Mouse (Mus musculus): ENCODE data around the gene Sh3bgrl2. TPM values are rescaled to one million over a fixed set of nuclear protein-coding genes. Genes with fewer than 3 reads are reported as not detected.

Sh3bgrl2 gene
- polyA plus RNA-seq, 1 experiment, result 3.0 TPM

- Histone ChIP-seq H3K27me3 (ENCODE audit: control insufficient read depth, insufficient read depth, low read length) (no peaks in the 10 kb centered on the region), H3K36me3 (ENCODE audit: control insufficient read depth, insufficient read depth, low read length) (no peaks in the 10 kb centered on the region), H3K4me1 (replicated peaks; ENCODE audit: control insufficient read depth, insufficient read depth, low read length) (no peaks in the 10 kb centered on the region; the same call in 1 of the 2 replicates), H3K4me3 (ENCODE audit: control insufficient read depth, insufficient read depth, low read length) (no peak overlapping the region), H3K27ac (ENCODE audit: control insufficient read depth, insufficient read depth, low read length) (no peak overlapping the region)
- no peak for DNase-seq
- TF ChIP-seq CTCF (IDR thresholded peaks at IDR 0.05; ENCODE audit: borderline replicate concordance, control insufficient read depth, extremely low read depth, insufficient read depth, low read length, poor library complexity) (no peak), POLR2A (IDR thresholded peaks at IDR 0.05; ENCODE audit: control insufficient read depth, extremely low read depth, insufficient read depth, low read length, poor library complexity) (no peak)
- 90% methylated on average over 5 of the region's 5 CpGs for WGBS
Observed at GRCm38 (mm10) chr9:83568125-83568524, 20.0 kb downstream of the Sh3bgrl2 start.

DNA sequence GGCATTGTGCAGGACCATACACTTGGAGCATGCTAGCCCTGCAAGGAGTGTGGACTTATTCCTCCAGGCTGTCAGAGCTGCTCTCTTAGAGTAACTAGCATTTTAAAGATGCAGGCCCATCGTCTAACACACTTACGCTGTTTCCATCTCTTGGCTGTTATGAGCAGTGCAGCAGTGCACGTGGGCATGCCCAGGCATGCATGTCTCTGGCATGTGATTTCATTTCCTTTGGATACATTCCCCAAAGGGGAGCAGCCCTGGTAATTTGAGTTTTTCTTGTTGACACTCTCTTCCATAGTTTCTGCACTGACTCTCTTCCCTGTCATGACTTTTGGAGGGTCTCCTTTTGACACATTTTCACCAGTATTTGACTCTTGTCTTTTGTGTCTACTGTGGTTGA lies 20.8 kb downstream of the Sh3bgrl2 start:
- Histone ChIP-seq H3K4me1 (replicated peaks; ENCODE audit: control insufficient read depth, insufficient read depth, low read length) (no peaks in the 10 kb centered on the region; the same call in 1 of the 2 replicates), H3K36me3 (ENCODE audit: control insufficient read depth, insufficient read depth, low read length) (no peaks in the 10 kb centered on the region), H3K4me3 (ENCODE audit: control insufficient read depth, insufficient read depth, low read length) (no peak overlapping the region), H3K27me3 (ENCODE audit: control insufficient read depth, insufficient read depth, low read length) (no peaks in the 10 kb centered on the region), H3K27ac (ENCODE audit: control insufficient read depth, insufficient read depth, low read length) (no peak overlapping the region)
- TF ChIP-seq POLR2A (IDR thresholded peaks at IDR 0.05; ENCODE audit: control insufficient read depth, extremely low read depth, insufficient read depth, low read length, poor library complexity), result no peak
- no peak for TF ChIP-seq CTCF (IDR thresholded peaks at IDR 0.05; ENCODE audit: borderline replicate concordance, control insufficient read depth, extremely low read depth, insufficient read depth, low read length, poor library complexity)
- WGBS, result 92% methylated on average over 3 of the region's 3 CpGs
- no peak for DNase-seq

- no peaks in the 10 kb centered on the region for H3K4me1 ChIP-seq (replicated peaks; ENCODE audit: control insufficient read depth, insufficient read depth, low read length)
- H3K36me3 ChIP-seq (ENCODE audit: control insufficient read depth, insufficient read depth, low read length), result no peaks in the 10 kb centered on the region
- H3K27me3 ChIP-seq (ENCODE audit: control insufficient read depth, insufficient read depth, low read length), result no peaks in the 10 kb centered on the region
- no peak overlapping the region for H3K27ac ChIP-seq (ENCODE audit: control insufficient read depth, insufficient read depth, low read length)
- TF ChIP-seq CTCF (IDR thresholded peaks at IDR 0.05; ENCODE audit: borderline replicate concordance, control insufficient read depth, extremely low read depth, insufficient read depth, low read length, poor library complexity), result no peak
- TF ChIP-seq POLR2A (IDR thresholded peaks at IDR 0.05; ENCODE audit: control insufficient read depth, extremely low read depth, insufficient read depth, low read length, poor library complexity), result no peak
- H3K4me3 ChIP-seq (ENCODE audit: control insufficient read depth, insufficient read depth, low read length), result no peak overlapping the region
- DNase-seq, result no peak
- WGBS, result 29% methylated on average over 7 of the region's 7 CpGs
Observed at GRCm38 (mm10) chr9:83569898-83570297, 21.8 kb downstream of the Sh3bgrl2 start.

DNA sequence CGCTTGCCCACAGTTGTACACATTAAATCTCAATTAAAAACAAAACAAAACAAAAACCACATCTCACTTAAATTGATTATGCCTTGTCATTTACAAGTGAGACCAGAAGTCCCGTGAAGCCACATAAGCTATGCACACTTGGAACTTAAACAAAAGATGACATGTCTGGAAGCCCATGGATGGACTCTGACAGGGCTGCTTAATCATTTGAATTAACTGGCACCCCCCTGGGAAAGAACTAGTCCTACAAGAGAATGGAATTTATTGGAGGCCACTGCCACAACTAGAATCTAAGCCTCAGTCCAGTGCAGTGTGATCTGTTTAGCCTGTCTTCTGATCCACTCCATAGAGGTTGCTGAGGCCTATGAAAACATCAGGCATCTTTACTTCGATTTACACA lies 23.2 kb downstream of the Sh3bgrl2 start:
- 91% methylated on average over 3 of the region's 3 CpGs for WGBS
- H3K27ac ChIP-seq (ENCODE audit: control insufficient read depth, insufficient read depth, low read length), result no peak overlapping the region
- no peak overlapping the region for H3K4me3 ChIP-seq (ENCODE audit: control insufficient read depth, insufficient read depth, low read length)
- no peaks in the 10 kb centered on the region for H3K4me1 ChIP-seq (replicated peaks; ENCODE audit: control insufficient read depth, insufficient read depth, low read length)
- TF ChIP-seq CTCF (IDR thresholded peaks at IDR 0.05; ENCODE audit: borderline replicate concordance, control insufficient read depth, extremely low read depth, insufficient read depth, low read length, poor library complexity) (no peak), POLR2A (IDR thresholded peaks at IDR 0.05; ENCODE audit: control insufficient read depth, extremely low read depth, insufficient read depth, low read length, poor library complexity) (no peak)
- H3K36me3 ChIP-seq (ENCODE audit: control insufficient read depth, insufficient read depth, low read length), result no peaks in the 10 kb centered on the region
- no peak for DNase-seq
- H3K27me3 ChIP-seq (ENCODE audit: control insufficient read depth, insufficient read depth, low read length), result no peaks in the 10 kb centered on the region

GRCm38 (mm10) chr9:83572326-83572725 lies 24.2 kb downstream of the Sh3bgrl2 start:
- DNase-seq, result no peak
- H3K27ac ChIP-seq (ENCODE audit: control insufficient read depth, insufficient read depth, low read length), result no peak overlapping the region; the same call in 1 of the 2 replicates
- H3K27me3 ChIP-seq (ENCODE audit: control insufficient read depth, insufficient read depth, low read length), result no peaks in the 10 kb centered on the region
- no peak overlapping the region for H3K4me3 ChIP-seq (ENCODE audit: control insufficient read depth, insufficient read depth, low read length)
- TF ChIP-seq CTCF (IDR thresholded peaks at IDR 0.05; ENCODE audit: borderline replicate concordance, control insufficient read depth, extremely low read depth, insufficient read depth, low read length, poor library complexity) (no peak), POLR2A (IDR thresholded peaks at IDR 0.05; ENCODE audit: control insufficient read depth, extremely low read depth, insufficient read depth, low read length, poor library complexity) (no peak)
- H3K36me3 ChIP-seq (ENCODE audit: control insufficient read depth, insufficient read depth, low read length), result no peaks in the 10 kb centered on the region
- no peaks in the 10 kb centered on the region for H3K4me1 ChIP-seq (replicated peaks; ENCODE audit: control insufficient read depth, insufficient read depth, low read length)
- 90% methylated on average over 2 of the region's 2 CpGs for WGBS

DNA sequence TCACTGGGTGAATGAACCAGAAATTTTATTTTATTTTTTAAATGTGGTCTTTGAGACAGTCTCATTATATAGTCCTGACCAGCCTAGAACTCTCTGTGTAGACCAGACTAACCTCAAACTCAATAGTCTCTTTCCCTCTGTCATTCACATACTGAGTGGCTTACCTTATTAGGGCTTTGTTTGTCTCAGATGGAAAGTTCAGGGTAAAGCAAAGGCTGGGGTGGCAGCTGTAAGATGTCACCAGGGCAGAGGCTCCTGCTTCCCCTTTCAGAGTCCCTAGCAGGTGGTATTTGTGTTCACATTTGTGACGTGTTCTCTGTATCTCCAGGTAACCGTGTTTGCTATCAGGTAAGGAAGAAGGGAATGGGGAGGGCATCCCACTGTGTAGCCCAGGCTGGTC lies 24.7 kb downstream of the Sh3bgrl2 start:
- no peak overlapping the region for H3K4me3 ChIP-seq (ENCODE audit: control insufficient read depth, insufficient read depth, low read length)
- TF ChIP-seq POLR2A (IDR thresholded peaks at IDR 0.05; ENCODE audit: control insufficient read depth, extremely low read depth, insufficient read depth, low read length, poor library complexity), result no peak
- no peak for TF ChIP-seq CTCF (IDR thresholded peaks at IDR 0.05; ENCODE audit: borderline replicate concordance, control insufficient read depth, extremely low read depth, insufficient read depth, low read length, poor library complexity)
- H3K27ac ChIP-seq (ENCODE audit: control insufficient read depth, insufficient read depth, low read length), result no peak overlapping the region
- H3K27me3 ChIP-seq (ENCODE audit: control insufficient read depth, insufficient read depth, low read length), result no peaks in the 10 kb centered on the region
- DNase-seq, result no peak
- H3K36me3 ChIP-seq (ENCODE audit: control insufficient read depth, insufficient read depth, low read length), result no peaks in the 10 kb centered on the region
- no peaks in the 10 kb centered on the region for H3K4me1 ChIP-seq (replicated peaks; ENCODE audit: control insufficient read depth, insufficient read depth, low read length)
- 39% methylated on average over 2 of the region's 2 CpGs for WGBS

DNA sequence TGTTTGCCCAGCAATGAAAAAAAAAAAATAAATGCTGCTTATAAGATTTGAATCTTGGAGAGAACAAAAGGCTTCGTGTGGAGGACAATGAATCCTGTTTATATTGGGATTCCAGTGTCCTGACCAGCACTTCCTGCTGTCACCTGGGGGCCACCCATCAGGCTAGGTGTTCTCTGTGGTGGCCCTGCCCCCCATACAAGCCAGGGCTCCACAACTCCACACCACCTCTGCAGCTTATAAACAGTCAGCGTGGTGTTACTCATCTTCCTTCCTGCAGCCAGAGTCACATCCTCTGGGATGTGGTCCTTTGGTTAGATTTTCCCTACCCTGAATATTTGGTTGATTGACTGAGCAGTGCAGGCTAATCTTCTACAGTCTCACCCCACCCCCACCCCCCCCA lies 25.5 kb downstream of the Sh3bgrl2 start:
- H3K27me3 ChIP-seq (ENCODE audit: control insufficient read depth, insufficient read depth, low read length), result no peaks in the 10 kb centered on the region
- no peaks in the 10 kb centered on the region for H3K4me1 ChIP-seq (replicated peaks; ENCODE audit: control insufficient read depth, insufficient read depth, low read length)
- DNase-seq, result no peak
- WGBS, result 88% methylated on average over 2 of the region's 2 CpGs
- H3K27ac ChIP-seq (ENCODE audit: control insufficient read depth, insufficient read depth, low read length), result no peak overlapping the region
- H3K36me3 ChIP-seq (ENCODE audit: control insufficient read depth, insufficient read depth, low read length), result no peaks in the 10 kb centered on the region
- no peak overlapping the region for H3K4me3 ChIP-seq (ENCODE audit: control insufficient read depth, insufficient read depth, low read length)
- no peak for TF ChIP-seq CTCF (IDR thresholded peaks at IDR 0.05; ENCODE audit: borderline replicate concordance, control insufficient read depth, extremely low read depth, insufficient read depth, low read length, poor library complexity)
- TF ChIP-seq POLR2A (IDR thresholded peaks at IDR 0.05; ENCODE audit: control insufficient read depth, extremely low read depth, insufficient read depth, low read length, poor library complexity), result no peak

All from thymus, adult 2 months (tissue).